Mouse (Mus musculus): Measurements from ENCODE around the gene Aldh16a1. TPM values are rescaled to one million over a fixed set of nuclear protein-coding genes. Genes with fewer than 3 reads are reported as not detected.
A peak's percentile ranks its signal among the peaks of the same experiment; 100 is the strongest.
"Not testable (repeated sequence)": the region's sequence is repeated elsewhere in the genome, so short reads cannot be mapped to it uniquely, and the experiment has no call there.

The Aldh16a1 gene
- total and polyA plus RNA-seq, 2 experiments from 2014 or later: 19.0 to 30.9 TPM

- ATAC-seq: no peak
- Histone ChIP-seq H3K9me3 (ENCODE audit: low read length) (no peaks in the 10 kb centered on the region), H3K4me2 (ENCODE audit: low read depth, low read length) (peak overlapping the region; percentile 35), H3K9ac (replicated peaks; ENCODE audit: low read length) (no peak overlapping the region), H3K27ac (no peak overlapping the region), H3K4me3 (ENCODE audit: low read length) (no peak overlapping the region), H3K27me3 (ENCODE audit: insufficient read depth, low read length) (no peaks in the 10 kb centered on the region), H3K36me3 (ENCODE audit: insufficient read depth, low read length) (no peaks in the 10 kb centered on the region), H3K4me1 (ENCODE audit: insufficient read depth, low read length) (no peaks in the 10 kb centered on the region; the same call in 1 of the 2 replicates)
- no peak for DNase-seq (ENCODE audit: low spot score)
- 87% methylated on average over 11 of the region's 11 CpGs for WGBS
- TF ChIP-seq CTCF (IDR thresholded peaks at IDR 0.05; ENCODE audit: low read depth): no peak
Observed at GRCm38 (mm10) chr7:45102441-45102840, 51.9 kb downstream of the Aldh16a1 start.

DNA sequence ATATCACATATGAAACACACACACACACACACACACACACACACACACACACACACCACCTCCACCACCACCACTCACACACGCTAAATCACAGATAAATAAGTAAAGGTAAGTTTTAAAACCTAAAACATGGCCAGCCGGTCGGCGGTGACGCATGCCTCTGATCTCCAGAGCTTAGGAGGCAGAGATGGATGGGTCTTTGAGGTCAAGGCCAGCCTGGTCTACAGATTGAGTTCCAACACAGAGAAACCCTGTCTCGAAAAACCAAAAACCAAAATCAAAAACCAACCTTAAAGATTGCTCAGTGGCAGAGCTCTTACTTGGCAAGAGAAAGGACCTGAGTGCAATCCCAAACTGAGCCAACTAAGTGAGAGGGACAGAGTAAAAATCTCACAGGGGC, 54.3 kb downstream of the Aldh16a1 start:
- no peaks in the 10 kb centered on the region for H3K27me3 ChIP-seq (ENCODE audit: insufficient read depth, low read length)
- DNase-seq (ENCODE audit: low spot score) (no peak), ATAC-seq (no peak)
- H3K4me2 ChIP-seq (ENCODE audit: low read depth, low read length): no peak overlapping the region
- no peaks in the 10 kb centered on the region for H3K9me3 ChIP-seq (ENCODE audit: low read length)
- H3K36me3 ChIP-seq (ENCODE audit: insufficient read depth, low read length): no peaks in the 10 kb centered on the region
- no peak for TF ChIP-seq CTCF (IDR thresholded peaks at IDR 0.05; ENCODE audit: low read depth)
- H3K9ac ChIP-seq (replicated peaks; ENCODE audit: low read length): no peak overlapping the region
- no peak overlapping the region for H3K27ac ChIP-seq
- no peaks in the 10 kb centered on the region; the same call in 1 of the 2 replicates for H3K4me1 ChIP-seq (ENCODE audit: insufficient read depth, low read length)
- H3K4me3 ChIP-seq (ENCODE audit: low read length): no peak overlapping the region
- WGBS: 94% methylated on average over 6 of the region's 6 CpGs

DNA sequence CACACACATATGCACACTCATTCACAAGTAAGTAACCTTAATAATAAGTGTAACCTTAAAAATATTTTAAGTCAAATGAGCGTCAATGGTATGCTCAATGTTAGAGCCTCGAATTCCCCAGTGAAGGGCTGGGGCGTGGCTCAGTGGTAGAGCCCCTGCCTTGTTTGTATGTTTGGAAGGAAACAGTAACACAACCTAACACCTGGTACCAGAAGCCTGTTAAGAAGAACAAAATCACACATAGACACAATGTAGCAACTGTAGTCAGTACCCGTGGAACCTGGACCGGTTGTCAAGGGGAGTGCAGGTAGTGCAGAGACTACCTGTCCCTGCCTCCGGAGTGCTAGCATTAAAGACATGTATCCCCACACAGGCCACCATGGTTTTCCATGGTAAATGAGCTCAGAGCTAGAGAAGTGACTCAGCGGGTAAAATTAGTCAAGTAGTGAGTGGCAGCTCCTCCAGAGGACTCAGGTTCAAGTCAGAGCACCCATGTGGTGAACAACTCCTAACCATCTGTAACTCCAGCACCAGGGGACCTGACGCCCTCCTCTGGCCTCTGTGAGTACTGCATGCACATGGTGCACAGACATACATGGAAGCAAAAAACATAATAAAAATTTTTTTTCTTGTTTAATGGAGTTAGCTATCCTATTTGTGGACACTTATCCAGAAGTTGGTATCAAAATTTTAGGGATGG, 55.7 kb downstream of the Aldh16a1 start:
- H3K4me2 ChIP-seq (ENCODE audit: low read depth, low read length): no peak overlapping the region
- H3K4me1 ChIP-seq (ENCODE audit: insufficient read depth, low read length): no peaks in the 10 kb centered on the region; the same call in 1 of the 2 replicates
- no peaks in the 10 kb centered on the region for H3K27me3 ChIP-seq (ENCODE audit: insufficient read depth, low read length)
- no peaks in the 10 kb centered on the region for H3K9me3 ChIP-seq (ENCODE audit: low read length)
- 88% methylated on average over 8 of the region's 8 CpGs for WGBS
- no peak overlapping the region for H3K4me3 ChIP-seq (ENCODE audit: low read length)
- no peak overlapping the region for H3K9ac ChIP-seq (replicated peaks; ENCODE audit: low read length)
- H3K36me3 ChIP-seq (ENCODE audit: insufficient read depth, low read length): no peaks in the 10 kb centered on the region
- no peak for DNase-seq (ENCODE audit: low spot score)
- H3K27ac ChIP-seq: no peak overlapping the region
- peak; percentile 48 for TF ChIP-seq CTCF (IDR thresholded peaks at IDR 0.05; ENCODE audit: low read depth)
- no peak for ATAC-seq

- DNase-seq (ENCODE audit: low spot score): no peak
- Histone ChIP-seq H3K4me3 (ENCODE audit: low read length) (no peak overlapping the region), H3K4me2 (ENCODE audit: low read depth, low read length) (no peak overlapping the region), H3K9ac (replicated peaks; ENCODE audit: low read length) (no peak overlapping the region), H3K4me1 (ENCODE audit: insufficient read depth, low read length) (no peaks in the 10 kb centered on the region; the same call in 1 of the 2 replicates), H3K36me3 (ENCODE audit: insufficient read depth, low read length) (no peaks in the 10 kb centered on the region), H3K27me3 (ENCODE audit: insufficient read depth, low read length) (no peaks in the 10 kb centered on the region), H3K9me3 (ENCODE audit: low read length) (no peaks in the 10 kb centered on the region), H3K27ac (no peak overlapping the region)
- no peak for TF ChIP-seq CTCF (IDR thresholded peaks at IDR 0.05; ENCODE audit: low read depth)
- 74% methylated on average over 6 of the region's 6 CpGs for WGBS
- ATAC-seq: no peak
Observed at GRCm38 (mm10) chr7:45097479-45097878, 56.9 kb downstream of the Aldh16a1 start.

DNA sequence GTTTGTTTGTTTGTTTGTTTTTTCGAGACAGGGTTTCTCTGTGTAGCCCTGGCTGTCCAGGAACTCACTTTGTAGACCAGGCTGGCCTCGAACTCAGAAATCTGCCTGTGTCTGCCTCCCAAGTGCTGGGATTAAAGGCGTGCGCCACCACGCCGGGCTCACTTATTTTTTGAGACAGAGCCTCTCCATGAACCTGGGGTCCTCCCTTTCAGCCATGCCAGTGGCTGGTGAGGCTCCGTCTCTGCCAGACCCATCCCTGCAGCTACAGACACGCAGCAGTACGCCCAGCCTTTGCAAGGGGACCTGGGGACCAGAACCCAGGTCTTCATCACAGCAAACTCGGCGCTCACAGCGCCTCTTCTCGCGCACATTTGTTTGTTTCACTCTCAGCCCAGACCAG, 58.4 kb downstream of the Aldh16a1 start:
- not testable (repeated sequence) for H3K4me3 ChIP-seq (ENCODE audit: low read length); H3K27me3 ChIP-seq (ENCODE audit: insufficient read depth, low read length); H3K4me2 ChIP-seq (ENCODE audit: low read depth, low read length); H3K4me1 ChIP-seq (ENCODE audit: insufficient read depth, low read length); H3K9me3 ChIP-seq (ENCODE audit: low read length); H3K36me3 ChIP-seq (ENCODE audit: insufficient read depth, low read length); DNase-seq (ENCODE audit: low spot score); H3K9ac ChIP-seq (replicated peaks; ENCODE audit: low read length); ATAC-seq; H3K27ac ChIP-seq
- WGBS: 93% methylated on average over 14 of the region's 14 CpGs

DNA sequence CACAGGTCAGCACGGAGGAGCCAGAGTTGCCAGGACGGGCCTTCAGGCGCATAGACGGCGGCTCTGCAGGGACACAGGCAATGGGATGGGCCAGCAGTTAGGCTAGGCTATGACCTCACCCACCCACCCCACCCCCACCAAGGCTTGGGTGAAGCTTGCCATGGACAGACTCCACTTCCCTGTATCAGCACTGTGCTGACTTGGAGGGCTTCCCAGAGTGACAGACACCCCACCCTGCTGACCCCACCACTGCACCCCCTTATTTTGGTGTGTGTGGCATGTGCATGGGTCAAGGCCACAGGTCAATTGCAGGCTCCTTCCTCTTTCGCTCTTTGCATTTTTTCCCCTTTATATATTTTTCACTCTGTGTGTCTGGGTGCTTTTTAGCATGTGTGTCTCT, 59.0 kb downstream of the Aldh16a1 start:
- no peak overlapping the region for H3K4me2 ChIP-seq (ENCODE audit: low read depth, low read length)
- no peak overlapping the region for H3K4me3 ChIP-seq (ENCODE audit: low read length)
- DNase-seq (ENCODE audit: low spot score) (no peak), ATAC-seq (no peak)
- H3K27ac ChIP-seq: no peak overlapping the region
- no peak for TF ChIP-seq CTCF (IDR thresholded peaks at IDR 0.05; ENCODE audit: low read depth)
- H3K9ac ChIP-seq (replicated peaks; ENCODE audit: low read length): no peak overlapping the region
- no peaks in the 10 kb centered on the region for H3K27me3 ChIP-seq (ENCODE audit: insufficient read depth, low read length)
- no peaks in the 10 kb centered on the region for H3K9me3 ChIP-seq (ENCODE audit: low read length)
- H3K4me1 ChIP-seq (ENCODE audit: insufficient read depth, low read length): no peaks in the 10 kb centered on the region
- 82% methylated on average over 6 of the region's 6 CpGs for WGBS
- no peaks in the 10 kb centered on the region for H3K36me3 ChIP-seq (ENCODE audit: insufficient read depth, low read length)

DNA sequence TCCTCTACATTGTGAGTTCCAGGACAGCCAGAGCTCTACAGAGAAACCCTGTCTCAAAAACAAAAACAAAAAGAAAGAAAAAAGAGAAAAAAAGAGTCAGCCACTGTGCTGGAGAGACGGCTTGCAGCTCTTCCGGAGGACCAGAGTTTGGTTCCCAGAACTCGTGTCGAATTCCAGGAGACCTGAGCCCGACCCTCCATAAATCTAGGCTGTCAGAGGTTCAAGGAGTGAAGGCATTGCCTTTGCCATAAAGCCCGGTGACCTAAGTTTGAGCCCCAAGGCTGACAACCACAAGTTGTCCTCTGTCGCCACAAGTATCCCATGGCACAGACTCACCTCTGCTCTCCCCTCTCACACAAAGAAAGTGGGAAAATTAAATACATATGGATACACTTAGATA, 60.3 kb downstream of the Aldh16a1 start:
- no peak overlapping the region for H3K4me2 ChIP-seq (ENCODE audit: low read depth, low read length)
- ATAC-seq (no peak), DNase-seq (ENCODE audit: low spot score) (no peak)
- H3K9me3 ChIP-seq (ENCODE audit: low read length): no peaks in the 10 kb centered on the region
- H3K9ac ChIP-seq (replicated peaks; ENCODE audit: low read length): no peak overlapping the region
- TF ChIP-seq CTCF (IDR thresholded peaks at IDR 0.05; ENCODE audit: low read depth): no peak
- no peak overlapping the region for H3K4me3 ChIP-seq (ENCODE audit: low read length)
- no peaks in the 10 kb centered on the region for H3K36me3 ChIP-seq (ENCODE audit: insufficient read depth, low read length)
- H3K27me3 ChIP-seq (ENCODE audit: insufficient read depth, low read length): no peaks in the 10 kb centered on the region
- H3K4me1 ChIP-seq (ENCODE audit: insufficient read depth, low read length): no peaks in the 10 kb centered on the region
- H3K27ac ChIP-seq: no peak overlapping the region
- WGBS: 58% methylated on average over 7 of the region's 7 CpGs

Measured in hindbrain, postnatal 0 days (tissue).